Mouse (Mus musculus): ENCODE results near the gene Akr1c6. TPM values are rescaled to one million over a fixed set of nuclear protein-coding genes. Genes with fewer than 3 reads are reported as not detected.
"Not testable (repeated sequence)": the region's sequence is repeated elsewhere in the genome, so short reads cannot be mapped to it uniquely, and the experiment has no call there.

The Akr1c6 gene
- not detected in 2 replicates for polyA plus RNA-seq (2015; fragmentation: Nextera tagmentation; extraction: Ambion mirVana)

- H3K4me3 ChIP-seq, result no peak within 1 kb of the TSS
- no peak within 1 kb of the TSS for H3K27ac ChIP-seq
- no peaks in the 10 kb centered on the region for H3K27me3 ChIP-seq
- no peaks in the 10 kb centered on the region for H3K4me1 ChIP-seq
- H3K36me3 ChIP-seq, result no peaks in the 10 kb centered on the region
- H3K9me3 ChIP-seq, result no peaks in the 10 kb centered on the region
- no peak within 1 kb of the TSS for H3K4me2 ChIP-seq
- H3K9ac ChIP-seq, result no peak within 1 kb of the TSS
- ATAC-seq (ENCODE audit: insufficient number of reproducible peaks, low FRiP score, low TSS enrichment, low read depth), result no peak
Observed at GRCm38 (mm10) chr13:4434006-4434405, at the start of gene Akr1c6. TSS of gene Akr1c6 (plus strand) at chr13:4434306.

GRCm38 (mm10) chr13:4384918-4385317 lies 49.2 kb upstream of the Akr1c6 start:
- H3K9me3 ChIP-seq, result no peaks in the 10 kb centered on the region
- 67% methylated on average over 1 of the region's 1 CpGs for WGBS
- H3K4me1 ChIP-seq, result no peaks in the 10 kb centered on the region
- H3K9ac ChIP-seq, result no peak overlapping the region
- H3K27me3 ChIP-seq, result no peaks in the 10 kb centered on the region
- H3K27ac ChIP-seq, result no peak overlapping the region
- H3K36me3 ChIP-seq, result no peaks in the 10 kb centered on the region
- ATAC-seq (ENCODE audit: insufficient number of reproducible peaks, low FRiP score, low TSS enrichment, low read depth), result no peak
- no peak overlapping the region for H3K4me2 ChIP-seq
- no peak overlapping the region for H3K4me3 ChIP-seq

- Histone ChIP-seq H3K4me3 (no peak overlapping the region), H3K4me2 (no peak overlapping the region), H3K36me3 (no peaks in the 10 kb centered on the region), H3K4me1 (no peaks in the 10 kb centered on the region), H3K27ac (no peak overlapping the region), H3K27me3 (no peaks in the 10 kb centered on the region), H3K9ac (no peak overlapping the region), H3K9me3 (no peaks in the 10 kb centered on the region)
- ATAC-seq (ENCODE audit: insufficient number of reproducible peaks, low FRiP score, low TSS enrichment, low read depth), result no peak
Observed at GRCm38 (mm10) chr13:4385541-4385940, 48.6 kb upstream of the Akr1c6 start.

DNA sequence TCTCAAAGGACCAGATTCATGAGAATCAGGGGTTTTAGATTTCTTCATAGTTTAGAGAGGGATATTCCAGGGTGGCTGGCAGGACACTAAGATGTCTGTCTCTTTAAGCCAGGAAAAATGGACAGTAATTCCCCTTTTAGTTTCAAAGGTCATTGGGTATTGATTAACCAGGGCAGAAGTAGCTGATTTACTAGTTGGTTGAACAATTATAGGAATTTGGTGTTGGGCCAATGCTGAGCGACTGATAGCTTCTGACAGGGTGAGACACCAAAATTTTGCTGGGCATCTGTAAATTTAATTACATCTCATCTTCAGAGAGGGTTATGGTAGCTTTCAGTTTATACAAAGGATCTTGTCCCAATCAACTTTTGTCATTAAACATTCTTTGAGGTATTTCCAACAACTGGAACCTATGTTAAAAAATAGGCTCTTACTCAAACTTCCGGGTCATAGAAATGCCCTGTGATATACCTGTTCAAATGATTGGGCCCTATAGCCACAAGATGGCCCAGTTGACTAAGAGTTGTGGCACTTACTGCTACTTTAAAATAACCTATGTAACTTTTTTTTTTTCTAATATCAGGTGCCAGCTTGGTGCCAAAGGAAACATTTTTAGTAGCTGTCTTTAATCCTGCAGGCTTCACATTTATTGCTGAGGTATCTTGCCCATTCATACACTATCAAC lies 45.2 kb upstream of the Akr1c6 start:
- H3K36me3 ChIP-seq, result no peaks in the 10 kb centered on the region
- H3K9me3 ChIP-seq, result no peaks in the 10 kb centered on the region
- 85% methylated on average over 2 of the region's 2 CpGs for WGBS
- no peaks in the 10 kb centered on the region for H3K27me3 ChIP-seq
- ATAC-seq (ENCODE audit: insufficient number of reproducible peaks, low FRiP score, low TSS enrichment, low read depth), result no peak
- no peak overlapping the region for H3K4me2 ChIP-seq
- no peaks in the 10 kb centered on the region for H3K4me1 ChIP-seq
- H3K4me3 ChIP-seq, result no peak overlapping the region
- no peak overlapping the region for H3K9ac ChIP-seq
- no peak overlapping the region for H3K27ac ChIP-seq

DNA sequence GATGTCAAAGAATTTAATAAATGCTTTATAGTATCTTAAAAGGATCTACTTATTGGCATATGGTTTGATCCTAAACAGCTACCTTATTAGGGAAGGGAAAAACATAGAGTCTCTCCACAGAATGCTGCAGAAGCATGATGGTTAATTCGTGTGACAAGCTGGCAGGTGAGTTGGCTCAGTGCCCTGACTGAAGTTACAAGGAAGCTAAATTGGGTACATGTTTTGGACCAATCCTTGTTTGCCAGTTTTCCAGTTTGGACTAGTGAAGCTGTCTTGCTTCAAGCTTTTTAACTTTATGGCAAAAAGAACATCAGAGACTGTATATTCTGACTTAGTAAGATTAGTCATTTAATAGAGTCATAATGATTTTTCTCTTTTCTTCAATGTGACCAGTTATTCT lies 33.7 kb upstream of the Akr1c6 start:
- H3K4me1 ChIP-seq; H3K9me3 ChIP-seq; ATAC-seq (ENCODE audit: insufficient number of reproducible peaks, low FRiP score, low TSS enrichment, low read depth); H3K27ac ChIP-seq; H3K9ac ChIP-seq; H3K27me3 ChIP-seq; H3K36me3 ChIP-seq; H3K4me2 ChIP-seq; H3K4me3 ChIP-seq: not testable (repeated sequence)
- WGBS, result 55% methylated on average over 1 of the region's 1 CpGs

DNA sequence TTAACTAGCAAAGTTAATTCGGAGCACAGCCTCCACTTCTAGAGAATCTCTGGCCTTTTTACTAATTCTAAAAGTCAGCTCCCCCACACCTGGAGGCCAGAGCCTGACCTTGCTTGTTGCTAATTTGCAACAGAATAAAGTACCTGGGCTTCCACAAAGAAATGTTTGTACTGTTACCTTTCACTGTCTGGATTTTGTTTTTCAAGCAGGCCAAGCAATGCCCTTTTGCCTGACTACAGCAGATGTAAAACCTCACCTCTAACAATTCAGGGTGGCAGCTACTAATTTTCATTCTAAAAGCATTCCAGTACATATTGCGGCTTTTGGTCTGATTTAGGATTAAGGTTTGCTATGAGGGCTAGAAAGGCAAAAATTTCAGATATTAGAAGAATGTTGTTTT lies 33.3 kb upstream of the Akr1c6 start:
- Histone ChIP-seq H3K36me3 (no peaks in the 10 kb centered on the region), H3K27me3 (no peaks in the 10 kb centered on the region), H3K9ac (no peak overlapping the region), H3K9me3 (no peaks in the 10 kb centered on the region; the same call in 1 of the 2 replicates), H3K4me2 (no peak overlapping the region), H3K4me3 (no peak overlapping the region), H3K4me1 (no peaks in the 10 kb centered on the region), H3K27ac (no peak overlapping the region)
- ATAC-seq (ENCODE audit: insufficient number of reproducible peaks, low FRiP score, low TSS enrichment, low read depth), result no peak
- 88% methylated on average over 2 of the region's 2 CpGs for WGBS

GRCm38 (mm10) chr13:4402221-4402620 lies 31.9 kb upstream of the Akr1c6 start:
- H3K4me1 ChIP-seq, result no peaks in the 10 kb centered on the region
- no peak for ATAC-seq (ENCODE audit: insufficient number of reproducible peaks, low FRiP score, low TSS enrichment, low read depth)
- no peak overlapping the region for H3K27ac ChIP-seq
- H3K4me2 ChIP-seq, result no peak overlapping the region
- no peaks in the 10 kb centered on the region for H3K27me3 ChIP-seq
- H3K9ac ChIP-seq, result no peak overlapping the region
- no peaks in the 10 kb centered on the region; the same call in 1 of the 2 replicates for H3K9me3 ChIP-seq
- H3K36me3 ChIP-seq, result no peaks in the 10 kb centered on the region
- no peak overlapping the region for H3K4me3 ChIP-seq

GRCm38 (mm10) chr13:4404726-4405125 lies 29.4 kb upstream of the Akr1c6 start:
- no peaks in the 10 kb centered on the region for H3K4me1 ChIP-seq
- no peak for ATAC-seq (ENCODE audit: insufficient number of reproducible peaks, low FRiP score, low TSS enrichment, low read depth)
- no peaks in the 10 kb centered on the region for H3K9me3 ChIP-seq
- H3K27me3 ChIP-seq, result no peaks in the 10 kb centered on the region
- no peak overlapping the region for H3K4me2 ChIP-seq
- H3K36me3 ChIP-seq, result no peaks in the 10 kb centered on the region
- no peak overlapping the region for H3K4me3 ChIP-seq
- no peak overlapping the region for H3K9ac ChIP-seq
- no peak overlapping the region for H3K27ac ChIP-seq

DNA sequence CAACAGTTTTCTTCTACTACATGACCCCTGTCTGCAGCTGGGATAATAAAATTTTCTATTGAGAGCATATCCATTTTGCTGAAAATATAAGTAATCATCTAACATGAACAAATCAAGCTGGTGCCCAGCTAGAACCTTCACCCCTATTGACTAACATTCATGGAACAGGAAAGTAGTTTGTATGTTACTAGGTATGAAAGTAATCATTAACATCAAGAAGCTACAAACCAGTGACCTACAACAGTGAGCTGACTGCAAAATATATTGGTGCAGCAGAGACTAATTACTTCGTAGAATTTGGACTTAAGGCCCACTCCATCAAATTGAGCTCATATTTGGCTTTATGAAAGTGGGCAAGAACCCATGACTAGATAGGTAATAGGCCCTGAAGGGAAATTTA lies 27.3 kb upstream of the Akr1c6 start:
- no peaks in the 10 kb centered on the region for H3K4me1 ChIP-seq
- 59% methylated on average over 1 of the region's 1 CpGs for WGBS
- no peak overlapping the region for H3K27ac ChIP-seq
- no peak for ATAC-seq (ENCODE audit: insufficient number of reproducible peaks, low FRiP score, low TSS enrichment, low read depth)
- H3K36me3 ChIP-seq, result no peaks in the 10 kb centered on the region
- H3K9me3 ChIP-seq, result no peaks in the 10 kb centered on the region
- H3K27me3 ChIP-seq, result no peaks in the 10 kb centered on the region
- H3K4me2 ChIP-seq, result no peak overlapping the region
- no peak overlapping the region for H3K9ac ChIP-seq
- no peak overlapping the region for H3K4me3 ChIP-seq

DNA sequence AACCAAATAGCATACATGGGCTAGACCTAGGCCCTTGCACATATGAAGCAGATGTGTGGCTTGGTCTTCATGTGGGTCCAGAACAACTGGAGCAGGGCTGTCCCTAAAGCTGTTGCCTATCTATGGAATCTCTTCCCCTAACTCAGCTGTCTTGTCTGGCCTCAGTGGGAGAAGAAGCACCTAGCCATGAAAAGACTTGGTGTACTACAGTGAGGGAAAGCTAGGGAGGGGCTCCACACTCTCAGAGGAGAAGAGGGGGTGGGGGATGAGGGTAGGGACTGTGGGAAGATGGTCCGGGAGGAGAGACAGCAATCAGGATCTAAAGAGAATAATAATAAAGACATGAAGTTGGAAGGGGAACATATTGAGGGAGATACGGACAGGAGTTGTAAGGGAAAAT lies 5.5 kb upstream of the Akr1c6 start:
- no peak overlapping the region for H3K4me3 ChIP-seq
- ATAC-seq (ENCODE audit: insufficient number of reproducible peaks, low FRiP score, low TSS enrichment, low read depth), result no peak
- H3K4me2 ChIP-seq, result no peak overlapping the region
- H3K27ac ChIP-seq, result no peak overlapping the region
- no peaks in the 10 kb centered on the region for H3K27me3 ChIP-seq
- no peak overlapping the region for H3K9ac ChIP-seq
- no peaks in the 10 kb centered on the region for H3K36me3 ChIP-seq
- WGBS, result 85% methylated on average over 2 of the region's 2 CpGs
- no peaks in the 10 kb centered on the region for H3K9me3 ChIP-seq
- no peaks in the 10 kb centered on the region for H3K4me1 ChIP-seq

DNA sequence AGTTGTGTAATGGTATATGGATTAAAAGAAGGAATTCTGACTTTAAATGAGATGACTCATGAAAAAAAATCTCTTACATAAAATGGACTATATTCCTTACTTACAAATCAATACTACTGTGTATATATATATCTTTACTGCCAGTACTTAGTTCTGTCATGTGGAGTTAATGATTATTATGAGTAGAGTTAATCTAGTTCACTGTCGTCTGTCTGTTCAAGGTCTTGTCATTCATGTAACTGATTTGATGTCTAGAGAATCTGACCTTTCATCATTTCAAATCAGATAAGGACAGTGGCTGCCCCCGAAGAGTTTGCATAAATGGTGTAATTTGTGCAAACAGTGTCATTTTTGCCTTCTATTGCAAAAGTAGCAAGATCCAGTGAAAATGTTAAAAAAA lies 5.1 kb upstream of the Akr1c6 start:
- Histone ChIP-seq H3K4me2 (no peak overlapping the region), H3K27ac (no peak overlapping the region), H3K4me1 (no peaks in the 10 kb centered on the region), H3K4me3 (no peak overlapping the region), H3K9me3 (no peaks in the 10 kb centered on the region), H3K9ac (no peak overlapping the region), H3K36me3 (no peaks in the 10 kb centered on the region), H3K27me3 (no peaks in the 10 kb centered on the region)
- WGBS, result 71% methylated on average over 2 of the region's 2 CpGs
- ATAC-seq (ENCODE audit: insufficient number of reproducible peaks, low FRiP score, low TSS enrichment, low read depth), result no peak

GRCm38 (mm10) chr13:4431129-4431528 lies 3.0 kb upstream of the Akr1c6 start:
- H3K27ac ChIP-seq, result no peak overlapping the region
- H3K9ac ChIP-seq, result no peak overlapping the region
- H3K4me3 ChIP-seq, result no peak overlapping the region
- no peaks in the 10 kb centered on the region for H3K9me3 ChIP-seq
- no peaks in the 10 kb centered on the region for H3K36me3 ChIP-seq
- WGBS, result 87% methylated on average over 1 of the region's 1 CpGs
- no peaks in the 10 kb centered on the region for H3K4me1 ChIP-seq
- no peak for ATAC-seq (ENCODE audit: insufficient number of reproducible peaks, low FRiP score, low TSS enrichment, low read depth)
- no peaks in the 10 kb centered on the region for H3K27me3 ChIP-seq
- H3K4me2 ChIP-seq, result no peak overlapping the region

GRCm38 (mm10) chr13:4465641-4466040 lies 31.5 kb downstream of the Akr1c6 start:
- Histone ChIP-seq H3K9ac (no peak overlapping the region), H3K4me2 (no peak overlapping the region), H3K4me3 (no peak overlapping the region), H3K9me3 (no peaks in the 10 kb centered on the region), H3K4me1 (no peaks in the 10 kb centered on the region), H3K27ac (no peak overlapping the region), H3K27me3 (no peaks in the 10 kb centered on the region), H3K36me3 (no peaks in the 10 kb centered on the region)
- no peak for ATAC-seq (ENCODE audit: insufficient number of reproducible peaks, low FRiP score, low TSS enrichment, low read depth)
- WGBS, result 91% methylated on average over 2 of the region's 2 CpGs

All from limb, embryonic 15.5 days (tissue).